Mouse (Mus musculus): ENCODE measurements around the gene Gm20388.
"Not testable (repeated sequence)": the region's sequence is repeated elsewhere in the genome, so short reads cannot be mapped to it uniquely, and the experiment has no call there.

Gene Gm20388

GRCm38 (mm10) chr8:123411781-123412327, 3501.2 kb downstream of the Gm20388 start:
- no peak for DNase-seq (ENCODE audit: low spot score in 2 of 2)

GRCm38 (mm10) chr8:123412560-123413170, 3502.0 kb downstream of the Gm20388 start:
- DNase-seq (ENCODE audit: low spot score in 2 of 2) = no peak

GRCm38 (mm10) chr8:123414255-123414654, 3503.6 kb downstream of the Gm20388 start:
- no peak for DNase-seq (ENCODE audit: low spot score in 2 of 2)

- not testable (repeated sequence) for DNase-seq (ENCODE audit: low spot score in 2 of 2)
Observed at GRCm38 (mm10) chr8:123414997-123415696, 3504.5 kb downstream of the Gm20388 start.

GRCm38 (mm10) chr8:123415967-123416943, 3505.6 kb downstream of the Gm20388 start:
- no peak for DNase-seq (ENCODE audit: low spot score in 2 of 2)

- no peak for DNase-seq (ENCODE audit: low spot score in 2 of 2)
Observed at GRCm38 (mm10) chr8:123416944-123417555, 3506.4 kb downstream of the Gm20388 start.

GRCm38 (mm10) chr8:123419711-123420110, 3509.1 kb downstream of the Gm20388 start:
- no peak for DNase-seq (ENCODE audit: low spot score in 2 of 2)

- no peak for DNase-seq (ENCODE audit: low spot score in 2 of 2)
Observed at GRCm38 (mm10) chr8:123420525-123421281, 3510.1 kb downstream of the Gm20388 start.

- DNase-seq (ENCODE audit: low spot score in 2 of 2) = no peak
Observed at GRCm38 (mm10) chr8:123421325-123421724, 3510.7 kb downstream of the Gm20388 start.

GRCm38 (mm10) chr8:123422056-123422780, 3511.6 kb downstream of the Gm20388 start:
- DNase-seq (ENCODE audit: low spot score in 2 of 2) = peak in 1 of 2 experiments; percentile 44

GRCm38 (mm10) chr8:123422781-123423159, 3512.1 kb downstream of the Gm20388 start:
- DNase-seq (ENCODE audit: low spot score in 2 of 2) = no peak

GRCm38 (mm10) chr8:123423441-123423840, 3512.8 kb downstream of the Gm20388 start, which contains the start of gene Def8:
Def8 (plus strand) TSS chr8:123423527.
- no peak for DNase-seq (ENCODE audit: low spot score in 2 of 2)

- DNase-seq (ENCODE audit: low spot score in 2 of 2) = no peak
Observed at GRCm38 (mm10) chr8:123426511-123427509, 3516.2 kb downstream of the Gm20388 start.

GRCm38 (mm10) chr8:123427639-123428275, 3517.1 kb downstream of the Gm20388 start:
- no peak for DNase-seq (ENCODE audit: low spot score in 2 of 2)

- DNase-seq (ENCODE audit: low spot score in 2 of 2) = no peak
Observed at GRCm38 (mm10) chr8:123428343-123428893, 3517.8 kb downstream of the Gm20388 start.

- DNase-seq (ENCODE audit: low spot score in 2 of 2) = no peak
Observed at GRCm38 (mm10) chr8:123428939-123429721, 3518.5 kb downstream of the Gm20388 start.

- DNase-seq (ENCODE audit: low spot score in 2 of 2) = not testable (repeated sequence)
Observed at GRCm38 (mm10) chr8:123429722-123430013, 3519.0 kb downstream of the Gm20388 start.

All from urinary bladder, adult 18-20 months (tissue).